9 mouse cellular contexts compared by ENCODE assay signal in genomic region chr2:32879593-32879992, GRCm38 (mm10). TPM values are rescaled to one million over a fixed set of nuclear protein-coding genes. Genes with fewer than 3 reads are reported as not detected.
A peak's percentile ranks its signal among the peaks of the same experiment; 100 is the strongest.
DNase-seq lines count a peak whose midpoint lies in the region; ATAC-seq and TF ChIP-seq lines count a peak whose summit lies in the region.
"Had no signal": no experiment of that assay in that cellular context is flagged by ENCODE, and none has a peak within 500 bp of the region (broad histone marks: within the 10 kb centered on the region; RNA-seq: fewer than 3 reads in every experiment).

No protein-coding gene starts in this region.

- H3K9me3 ChIP-seq in forebrain, embryonic 13.5 days (replicated peaks) = no peaks in the 10 kb centered on the region
- H3K9me3 ChIP-seq in forebrain, postnatal 0 days (ENCODE audit: low read length) = no peaks in the 10 kb centered on the region
- no peaks in the 10 kb centered on the region for H3K9me3 ChIP-seq in hindbrain, embryonic 14.5 days (ENCODE audit: control insufficient read depth, low read length)
- H3K9me3 ChIP-seq in midbrain, embryonic 16.5 days (replicated peaks; ENCODE audit: control insufficient read depth, low read length, poor library complexity, severe bottlenecking) = no peaks in the 10 kb centered on the region

- no peaks in the 10 kb centered on the region for H3K36me3 ChIP-seq in forebrain, embryonic 13.5 days (ENCODE audit: poor library complexity, severe bottlenecking)
- no peaks in the 10 kb centered on the region for H3K36me3 ChIP-seq in forebrain, postnatal 0 days (ENCODE audit: insufficient read depth)
- no peaks in the 10 kb centered on the region for H3K36me3 ChIP-seq in hindbrain, embryonic 14.5 days (replicated peaks; ENCODE audit: control insufficient read depth, insufficient read depth)
- H3K36me3 ChIP-seq in midbrain, embryonic 16.5 days (ENCODE audit: control insufficient read depth, insufficient read depth, low read length) = no peaks in the 10 kb centered on the region

- peaks cover 61% of the 10 kb centered on the region for H3K4me1 ChIP-seq in forebrain, embryonic 13.5 days
- peaks cover 28% of the 10 kb centered on the region for H3K4me1 ChIP-seq in forebrain, postnatal 0 days (ENCODE audit: insufficient read depth)
- peaks cover 58% of the 10 kb centered on the region for H3K4me1 ChIP-seq in hindbrain, embryonic 14.5 days (replicated peaks; ENCODE audit: control insufficient read depth, insufficient read depth, low read length)
- H3K4me1 ChIP-seq in midbrain, embryonic 16.5 days (ENCODE audit: control insufficient read depth, insufficient read depth, low read length) = peaks cover 59% of the 10 kb centered on the region

- TF ChIP-seq CTCF in forebrain, postnatal 0 days (IDR thresholded peaks at IDR 0.05; ENCODE audit: low read depth) = no peak
- TF ChIP-seq CTCF in layer of hippocampus, adult 2 months (conservative IDR thresholded peaks at IDR 0.05) = no peak

- ATAC-seq in forebrain, embryonic 13.5 days = no peak
- no peak for ATAC-seq in forebrain, postnatal 0 days
- no peak for ATAC-seq in hindbrain, embryonic 14.5 days (ENCODE audit: low FRiP score)
- ATAC-seq in midbrain, embryonic 16.5 days = no peak
- ATAC-seq: Patski had no signal

- H3K27me3 ChIP-seq in forebrain, embryonic 13.5 days = no peaks in the 10 kb centered on the region
- H3K27me3 ChIP-seq in forebrain, postnatal 0 days (ENCODE audit: insufficient read depth, low read length) = no peaks in the 10 kb centered on the region
- H3K27me3 ChIP-seq in hindbrain, embryonic 14.5 days (ENCODE audit: control insufficient read depth, insufficient read depth, low read length) = no peaks in the 10 kb centered on the region
- H3K27me3 ChIP-seq in midbrain, embryonic 16.5 days (ENCODE audit: control insufficient read depth, insufficient read depth, low read depth, low read length) = no peaks in the 10 kb centered on the region
- H3K27me3 ChIP-seq: Patski had no signal

- H3K4me3 ChIP-seq in forebrain, embryonic 13.5 days = no peak overlapping the region
- no peak overlapping the region for H3K4me3 ChIP-seq in forebrain, postnatal 0 days (ENCODE audit: low read depth, low read length)
- no peak overlapping the region for H3K4me3 ChIP-seq in layer of hippocampus, adult 2 months
- H3K4me3 ChIP-seq in hindbrain, embryonic 14.5 days (replicated peaks; ENCODE audit: low read length) = no peak overlapping the region
- no peak overlapping the region for H3K4me3 ChIP-seq in midbrain, embryonic 16.5 days (ENCODE audit: low read depth, low read length)

- WGBS in forebrain, embryonic 13.5 days = 83% methylated on average over 5 of the region's 5 CpGs
- 87% methylated on average over 5 of the region's 5 CpGs for WGBS in forebrain, postnatal 0 days
- WGBS in hindbrain, embryonic 14.5 days = 90% methylated on average over 5 of the region's 5 CpGs
- 91% methylated on average over 5 of the region's 5 CpGs for WGBS in midbrain, embryonic 16.5 days

- H3K9ac ChIP-seq in forebrain, embryonic 13.5 days = peak overlapping the region; percentile 21; the same call in 1 of the 2 replicates
- H3K9ac ChIP-seq in forebrain, postnatal 0 days = no peak overlapping the region
- H3K9ac ChIP-seq in hindbrain, embryonic 14.5 days = 0 out of 2 replicates have a peak overlapping the region, but pooled peaks have one; percentile 6
- H3K9ac ChIP-seq in midbrain, embryonic 16.5 days (ENCODE audit: low read depth, low read length) = peak overlapping the region; percentile 20; the same call in 1 of the 2 replicates

- 0 out of 2 replicates have a peak overlapping the region, but pooled peaks have one; percentile 91 for H3K4me2 ChIP-seq in forebrain, embryonic 13.5 days
- H3K4me2 ChIP-seq in forebrain, postnatal 0 days (ENCODE audit: low read depth) = no peak overlapping the region
- peak overlapping the region; percentile 97; the same call in 1 of the 2 replicates for H3K4me2 ChIP-seq in hindbrain, embryonic 14.5 days (replicated peaks)
- peak overlapping the region; percentile 6; the same call in 1 of the 2 replicates for H3K4me2 ChIP-seq in midbrain, embryonic 16.5 days (ENCODE audit: low read length)

- H3K27ac ChIP-seq in forebrain, embryonic 13.5 days = no peak overlapping the region
- H3K27ac ChIP-seq in forebrain, postnatal 0 days (ENCODE audit: low read depth, low read length) = no peak overlapping the region
- peak overlapping the region; percentile 32; the same call in 1 of the 2 replicates for H3K27ac ChIP-seq in layer of hippocampus, adult 2 months
- no peak overlapping the region for H3K27ac ChIP-seq in hindbrain, embryonic 14.5 days
- no peak overlapping the region for H3K27ac ChIP-seq in midbrain, embryonic 16.5 days (ENCODE audit: low read length)

- no peak for DNase-seq in forebrain, postnatal 0 days
- no peak for DNase-seq in layer of hippocampus, adult 2 months (ENCODE audit: low spot score in 2 of 2)
- DNase-seq in layer of hippocampus, adult 11-12 months (ENCODE audit: low spot score) = no peak
- DNase-seq in hindbrain, embryonic 14.5 days (ENCODE audit: low spot score) = no peak
- DNase-seq in layer of hippocampus, adult 8-10 months (ENCODE audit: low spot score in 2 of 2) = no peak
- DNase-seq in kidney, postnatal 14 days = no peak

RNA-seq across cellular contexts. Expression of gene Fam129b, which starts 3.7 kb away (rescaled TPM):
- polyA plus RNA-seq in forebrain, embryonic 13.5 days (2015; fragmentation: Nextera tagmentation; extraction: Ambion mirVana) = 21.1 and 23.7 TPM in 2 replicates
- total RNA-seq in forebrain, postnatal 0 days (2014; rRNA removed) = 38.1 and 43.9 TPM in 2 replicates
- polyA plus RNA-seq in forebrain, postnatal 0 days (2015; fragmentation: Nextera tagmentation; extraction: Ambion mirVana) = 26.6 and 27.7 TPM in 2 replicates
- 10 to 100 TPM; 14.5 to 14.9 TPM for total RNA-seq in layer of hippocampus, adult 2 months (2021)
- polyA plus RNA-seq in hindbrain, embryonic 14.5 days (2014; fragmentation: Nextera tagmentation; extraction: Ambion mirVana) = 16.8 and 19.4 TPM in 2 replicates
- 25.3 and 27.4 TPM in 2 replicates for polyA plus RNA-seq in midbrain, embryonic 16.5 days (2015; fragmentation: Nextera tagmentation; extraction: Ambion mirVana)
- 10 to 100 TPM; 21.8 to 39.3 (median 32.1) TPM for total RNA-seq in layer of hippocampus, adult 8-10 months (2022)

RNA-seq across cellular contexts. Expression of gene Stxbp1, which starts 32.5 kb away (rescaled TPM):
- 97.5 and 109 TPM in 2 replicates for polyA plus RNA-seq in forebrain, embryonic 13.5 days (2015; fragmentation: Nextera tagmentation; extraction: Ambion mirVana)
- 109 and 135 TPM in 2 replicates for total RNA-seq in forebrain, postnatal 0 days (2014; rRNA removed)
- polyA plus RNA-seq in forebrain, postnatal 0 days (2015; fragmentation: Nextera tagmentation; extraction: Ambion mirVana) = 268 and 350 TPM in 2 replicates
- total RNA-seq in layer of hippocampus, adult 2 months (2021) = 100 to 1,000 TPM; 550 to 603 TPM
- 275 and 317 TPM in 2 replicates for polyA plus RNA-seq in hindbrain, embryonic 14.5 days (2014; fragmentation: Nextera tagmentation; extraction: Ambion mirVana)
- 340 and 389 TPM in 2 replicates for polyA plus RNA-seq in midbrain, embryonic 16.5 days (2015; fragmentation: Nextera tagmentation; extraction: Ambion mirVana)
- total RNA-seq in layer of hippocampus, adult 8-10 months (2022) = 100 to 1,000 TPM; 583 to 634 (median 610) TPM
